13 mouse cellular contexts compared by ENCODE assay signal in the genomic region with DNA sequence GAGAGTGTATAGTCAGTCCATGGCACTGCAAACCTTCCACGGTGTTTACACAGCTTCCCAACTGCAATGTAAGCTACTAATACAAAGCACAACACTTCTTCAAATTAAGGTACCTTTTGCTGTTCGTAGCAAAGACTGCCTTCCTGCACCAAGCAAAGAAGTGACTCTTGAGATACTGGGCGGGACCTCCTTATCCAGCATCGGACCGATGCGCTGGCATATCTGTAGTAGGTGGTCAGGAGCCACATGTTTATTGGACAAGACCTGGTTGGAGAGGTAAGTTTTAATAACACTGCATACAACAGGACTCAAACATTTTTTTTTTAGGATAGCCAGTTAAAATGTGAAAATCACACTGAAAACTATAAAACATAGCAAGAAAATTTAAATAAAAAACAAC. TPM values are rescaled to one million over a fixed set of nuclear protein-coding genes. Genes with fewer than 3 reads are reported as not detected.
DNase-seq lines count a peak whose midpoint lies in the region.
"Had no signal": no experiment of that assay in that cellular context is flagged by ENCODE, and none has a peak within 500 bp of the region (broad histone marks: within the 10 kb centered on the region; RNA-seq: fewer than 3 reads in every experiment).

No protein-coding gene starts in this region.

- DNase-seq in heart, adult 11 months, result peak; percentile 92
- DNase-seq in heart, postnatal 25 days (ENCODE audit: low spot score), result no peak
- DNase-seq: adrenal gland, adult 2 months; adrenal gland, adult 8-10 months; adrenal gland, postnatal 10 days; adrenal gland, postnatal 14 days; adrenal gland, postnatal 25 days; adrenal gland, postnatal 36 days; B cell, adult 2 months; cerebellum, adult 11 months; cerebellum, adult 11-12 months; cerebellum, adult 18-20 months; cerebellum, adult 2 months had no signal

- intact Hi-C loops in heart, postnatal 25 days (cut with DNase I), result no loop called here

RNA-seq across cellular contexts. Expression of gene Brwd1, which starts 14.0 kb away (rescaled TPM):
- total RNA-seq in heart, postnatal 25 days (2021), result 10 to 100 TPM; 72.0 to 78.2 TPM

RNA-seq across cellular contexts. Expression of gene Hmgn1, which starts 59.2 kb away (rescaled TPM):
- total RNA-seq in heart, postnatal 25 days (2021), result 10 to 100 TPM; 52.9 to 56.6 TPM
